In genomic region chr16:93197300-93197699, GRCm38 (mm10) we compare ENCODE assay signal across 18 mouse cellular contexts.
DNase-seq lines count a peak whose midpoint lies in the region; ATAC-seq lines count a peak whose summit lies in the region.
"Had no signal": no experiment of that assay in that cellular context is flagged by ENCODE, and none has a peak within 500 bp of the region (broad histone marks: within the 10 kb centered on the region; RNA-seq: fewer than 3 reads in every experiment).

No protein-coding gene starts in this region.

- H3K27me3 ChIP-seq in heart, embryonic 10.5 days (ENCODE audit: insufficient read depth, poor library complexity, severe bottlenecking): no peaks in the 10 kb centered on the region
- H3K27me3 ChIP-seq in liver, embryonic 11.5 days (replicated peaks; ENCODE audit: control insufficient read depth, insufficient read depth, low read length): no peaks in the 10 kb centered on the region
- H3K27me3 ChIP-seq in stomach, embryonic 14.5 days (ENCODE audit: control insufficient read depth, insufficient read depth, low read length): no peaks in the 10 kb centered on the region
- H3K27me3 ChIP-seq: forebrain, embryonic 15.5 days; hindbrain, embryonic 13.5 days; midbrain, embryonic 13.5 days had no signal

- no peaks in the 10 kb centered on the region for H3K36me3 ChIP-seq in heart, embryonic 10.5 days
- no peaks in the 10 kb centered on the region for H3K36me3 ChIP-seq in liver, embryonic 11.5 days (ENCODE audit: control insufficient read depth, insufficient read depth, low read length)
- no peaks in the 10 kb centered on the region for H3K36me3 ChIP-seq in stomach, embryonic 14.5 days (ENCODE audit: control insufficient read depth, insufficient read depth, low read length)
- H3K36me3 ChIP-seq: forebrain, embryonic 15.5 days; hindbrain, embryonic 13.5 days; limb, embryonic 10.5 days; midbrain, embryonic 13.5 days had no signal

- H3K4me3 ChIP-seq in heart, embryonic 10.5 days: no peak overlapping the region
- no peak overlapping the region for H3K4me3 ChIP-seq in liver, embryonic 11.5 days (ENCODE audit: low read depth, low read length)
- no peak overlapping the region for H3K4me3 ChIP-seq in stomach, embryonic 14.5 days (ENCODE audit: low read depth, low read length)
- H3K4me3 ChIP-seq: forebrain, embryonic 15.5 days; hindbrain, embryonic 13.5 days; limb, embryonic 10.5 days; midbrain, embryonic 13.5 days had no signal

- 0 out of 2 replicates have a peak overlapping the region, but pooled peaks have one; percentile 44 for H3K27ac ChIP-seq in heart, embryonic 10.5 days
- peak overlapping the region; percentile 64 for H3K27ac ChIP-seq in liver, embryonic 11.5 days (ENCODE audit: low read depth, low read length)
- H3K27ac ChIP-seq in stomach, embryonic 14.5 days (ENCODE audit: low read length): no peak overlapping the region
- H3K27ac ChIP-seq: forebrain, embryonic 15.5 days; hindbrain, embryonic 13.5 days; limb, embryonic 10.5 days; midbrain, embryonic 13.5 days had no signal

- H3K9me3 ChIP-seq in heart, embryonic 10.5 days: no peaks in the 10 kb centered on the region
- no peaks in the 10 kb centered on the region for H3K9me3 ChIP-seq in liver, embryonic 11.5 days (ENCODE audit: control insufficient read depth, low read length)
- H3K9me3 ChIP-seq in stomach, embryonic 14.5 days (ENCODE audit: control insufficient read depth, low read depth, low read length): no peaks in the 10 kb centered on the region
- H3K9me3 ChIP-seq: forebrain, embryonic 15.5 days; hindbrain, embryonic 13.5 days; limb, embryonic 10.5 days; midbrain, embryonic 13.5 days had no signal

- intact Hi-C loops in left cerebral cortex, postnatal 4 days (cut with DNase I): no loop called here

- H3K9ac ChIP-seq in liver, embryonic 11.5 days (ENCODE audit: low read depth, low read length): no peak overlapping the region
- H3K9ac ChIP-seq in stomach, embryonic 14.5 days (replicated peaks; ENCODE audit: low read depth, low read length): no peak overlapping the region
- H3K9ac ChIP-seq: forebrain, embryonic 15.5 days; hindbrain, embryonic 13.5 days; midbrain, embryonic 13.5 days had no signal

- 62% methylated on average over 8 of the region's 8 CpGs for WGBS in heart, embryonic 10.5 days
- 35% methylated on average over 8 of the region's 8 CpGs for WGBS in liver, embryonic 11.5 days
- 79% methylated on average over 8 of the region's 8 CpGs for WGBS in stomach, embryonic 14.5 days

- peaks cover 4% of the 10 kb centered on the region for H3K4me1 ChIP-seq in heart, embryonic 10.5 days
- peaks cover 14% of the 10 kb centered on the region for H3K4me1 ChIP-seq in liver, embryonic 11.5 days (replicated peaks; ENCODE audit: control insufficient read depth, insufficient read depth, low read length)
- no peaks in the 10 kb centered on the region for H3K4me1 ChIP-seq in stomach, embryonic 14.5 days (ENCODE audit: control insufficient read depth, insufficient read depth, low read length)
- H3K4me1 ChIP-seq: forebrain, embryonic 15.5 days; hindbrain, embryonic 13.5 days; limb, embryonic 10.5 days; midbrain, embryonic 13.5 days had no signal

- peak; percentile 79 for DNase-seq in heart, embryonic 10.5 days (ENCODE audit: low spot score)
- no peak for DNase-seq in heart, adult 8-10 months (ENCODE audit: low spot score)
- DNase-seq in c-Kit-negative CD71-positive TER-119-positive erythroid progenitor cells, embryonic 14.5 days (ENCODE audit: low read depth, low spot score): peak; percentile 77
- DNase-seq in liver, embryonic 11.5 days (ENCODE audit: low spot score): no peak
- no peak for DNase-seq in embryo, embryonic 11 days
- DNase-seq in lung, postnatal 4 days: no peak
- DNase-seq in left cerebral cortex, postnatal 4 days: no peak
- DNase-seq: adrenal gland, adult 2 months; cerebellum, postnatal 36 days; gastrocnemius, postnatal 14 days; kidney, adult 18-20 months; kidney, postnatal 4 days; thymus, adult 18-20 months had no signal

- ATAC-seq in liver, embryonic 11.5 days (replicated peaks; ENCODE audit: low FRiP score): peak; percentile 99
- peak; percentile 72; the same call in 1 of the 2 replicates for ATAC-seq in stomach, embryonic 14.5 days (ENCODE audit: insufficient number of reproducible peaks, insufficient read depth, low FRiP score, low read depth)
- ATAC-seq: forebrain, embryonic 15.5 days; midbrain, embryonic 13.5 days had no signal

- H3K4me2 ChIP-seq in liver, embryonic 11.5 days: peak overlapping the region; percentile 42
- H3K4me2 ChIP-seq in stomach, embryonic 14.5 days (replicated peaks; ENCODE audit: low read depth, low read length): no peak overlapping the region
- H3K4me2 ChIP-seq: forebrain, embryonic 15.5 days; hindbrain, embryonic 13.5 days; midbrain, embryonic 13.5 days had no signal

Comparison
In these comparisons a context has a peak if more than half of its experiments do, and no peak if none do; other contexts are left out.
1. DNase-seq: peak in heart, embryonic 10.5 days (single experiment) and c-Kit-negative CD71-positive TER-119-positive erythroid progenitor cells, embryonic 14.5 days (single experiment); none in heart, adult 8-10 months (single experiment), liver, embryonic 11.5 days (single experiment), embryo, embryonic 11 days (single experiment), lung, postnatal 4 days (0 of 2) and left cerebral cortex, postnatal 4 days (single experiment).